Mouse (Mus musculus) E14TG2a.4 (cell line): Measurements from ENCODE around the gene Abcc2.

ENCODE experiments used
- CTCF ChIP-seq: conservative IDR thresholded peaks from 2 replicates; pipeline ENCODE4 v1.5.1; 2014; ENCODE audit warnings: low read length
- POU5F1 ChIP-seq: IDR thresholded peaks from 2 replicates; pipeline ENCODE4 v1.6.1; 2014; ENCODE audit warnings: low read length, borderline replicate concordance

DNA sequence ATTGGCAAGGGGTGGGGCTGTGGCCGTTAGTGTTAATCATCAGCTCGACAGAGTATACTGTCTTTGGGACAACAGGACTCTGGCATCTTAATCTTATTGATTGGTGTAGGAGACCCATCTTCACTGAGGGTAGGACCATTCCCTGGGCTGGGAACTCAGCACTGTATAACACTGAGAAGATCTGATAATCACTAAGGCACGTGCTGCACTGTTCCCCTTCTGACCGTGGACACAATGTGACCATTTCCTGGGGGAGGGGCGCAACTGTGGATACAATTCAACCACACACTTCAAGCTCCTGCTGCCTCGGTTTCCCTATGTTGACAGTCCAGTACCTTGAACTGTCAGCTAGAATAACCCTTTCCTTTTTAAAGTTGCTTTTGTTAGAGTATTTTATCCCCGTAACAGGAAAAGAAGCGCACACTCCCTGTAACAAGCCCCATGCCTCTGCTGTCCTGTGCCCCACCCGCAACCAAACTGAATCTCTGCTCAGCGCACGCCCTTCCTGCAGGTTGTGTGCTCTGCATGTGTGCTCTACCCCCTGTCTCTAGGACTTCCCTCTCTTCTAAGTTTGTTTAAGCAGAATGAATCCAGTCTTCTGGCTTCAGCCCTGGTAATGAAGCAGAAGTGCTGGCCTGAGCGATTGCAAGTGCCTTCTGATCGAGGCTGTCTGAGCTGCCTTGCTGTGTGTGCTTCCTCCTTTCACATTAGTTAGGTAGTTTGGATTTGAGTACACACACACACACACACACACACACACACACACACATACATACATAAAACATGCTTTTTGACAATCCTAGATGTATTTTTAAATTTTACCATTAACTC is 102.9 kb downstream of the Abcc2 start:
- TF ChIP-seq POU5F1 (no peak), CTCF (no peak)
